Mouse (Mus musculus) thymus, adult 18-20 months (tissue): Measurements from ENCODE around the gene Meiob.

ENCODE experiments used
- DNase-seq, 2 experiments: peaks; one replicate each; pipeline ENCODE4 v3.0.0; 2022; ENCODE audit warnings: mixed read lengths in 2 of 2

Gene Meiob

DNA sequence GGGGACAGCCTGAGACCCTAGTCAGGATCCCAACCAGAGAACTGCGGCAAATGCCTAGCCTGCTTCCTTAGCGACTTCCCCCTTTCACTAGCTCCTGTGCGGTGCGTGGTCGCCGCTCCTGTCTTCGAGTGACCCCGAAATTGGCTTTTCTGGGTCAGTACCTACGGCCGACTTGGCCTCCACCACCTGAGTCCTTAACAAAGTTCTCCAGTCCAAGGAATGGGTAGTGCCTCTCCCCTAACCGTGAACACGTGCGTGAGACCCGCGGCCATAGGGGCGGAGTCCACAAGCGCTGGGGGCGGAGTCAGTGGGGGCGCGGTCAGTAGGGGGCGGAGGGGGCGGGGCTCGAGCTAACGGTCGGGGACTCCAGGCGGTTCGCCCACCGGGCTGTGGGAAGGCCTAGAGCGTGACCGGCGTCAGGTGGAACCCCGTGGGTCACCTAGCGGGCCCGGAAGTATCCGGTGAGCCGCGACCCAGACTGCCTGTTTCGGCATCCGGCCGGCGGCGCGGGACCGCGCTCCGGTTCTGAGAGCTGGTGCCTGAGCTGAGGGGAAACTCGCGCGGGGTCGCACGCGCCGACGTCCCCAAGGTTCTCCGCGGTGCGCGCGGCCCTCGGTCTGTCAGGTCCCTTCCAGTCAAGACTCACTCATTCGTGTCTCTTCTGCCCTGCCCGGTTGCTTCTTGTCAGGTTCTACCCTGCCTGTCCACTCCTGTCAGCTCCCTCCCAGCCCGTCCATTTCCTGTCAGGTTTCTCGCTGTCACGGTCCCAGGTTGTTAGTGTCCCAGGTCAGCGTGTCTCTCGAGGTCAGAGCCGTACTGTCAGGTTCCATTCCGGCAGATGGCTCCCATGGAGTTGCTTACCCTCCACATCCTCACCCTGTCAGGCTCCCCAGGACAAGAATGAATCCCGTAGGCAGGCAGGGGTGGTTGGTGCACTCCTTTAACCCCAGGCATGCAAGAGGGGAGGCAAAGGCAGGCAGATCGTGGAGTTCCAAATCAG is at the start of gene Meiob:
Gene Meiob (plus strand): TSS at position 338 of the 1,000 bp plus-strand sequence.
- DNase-seq: peak; percentile 48 to 59

DNA sequence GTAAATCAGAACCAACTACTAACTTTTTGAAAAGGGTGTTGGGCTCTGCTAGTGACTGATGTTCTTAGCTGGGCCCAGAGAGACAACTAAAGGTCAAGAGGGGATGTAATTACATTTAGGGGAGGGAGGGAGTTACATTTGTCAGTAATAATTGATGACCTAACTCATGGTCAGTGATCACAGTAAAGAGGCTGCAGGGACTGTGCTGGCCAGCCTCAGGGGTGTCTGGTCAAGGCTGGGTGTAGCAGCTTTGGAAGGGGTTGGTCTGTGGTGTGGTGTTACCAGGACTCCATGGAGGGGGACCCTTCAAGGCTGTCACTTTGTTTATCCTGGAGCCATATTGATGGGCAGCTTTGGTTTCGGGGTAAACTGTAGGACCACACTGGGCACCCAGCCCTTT is 46.7 kb upstream of the Meiob start:
- DNase-seq: no peak

DNA sequence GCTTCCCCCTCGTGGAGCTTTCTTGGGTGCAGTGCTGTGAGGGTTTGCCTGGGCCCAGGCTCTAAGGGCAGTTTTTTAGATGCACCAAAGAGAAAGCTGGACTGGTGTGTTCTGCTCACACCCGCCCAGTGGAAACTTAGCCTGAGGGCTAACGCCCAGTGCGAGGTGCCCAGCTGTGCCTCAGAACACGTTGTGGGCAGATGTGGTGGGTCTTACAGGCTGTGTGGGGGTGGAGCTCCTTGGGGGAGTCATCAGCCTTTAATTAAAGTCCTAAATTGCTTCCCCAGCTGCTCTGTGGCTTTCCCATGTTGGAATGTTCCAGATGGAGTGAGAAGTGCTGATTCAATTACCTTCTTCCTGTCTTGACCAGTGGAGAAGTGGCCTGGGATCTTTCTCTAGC is 43.0 kb upstream of the Meiob start:
- DNase-seq: no peak

DNA sequence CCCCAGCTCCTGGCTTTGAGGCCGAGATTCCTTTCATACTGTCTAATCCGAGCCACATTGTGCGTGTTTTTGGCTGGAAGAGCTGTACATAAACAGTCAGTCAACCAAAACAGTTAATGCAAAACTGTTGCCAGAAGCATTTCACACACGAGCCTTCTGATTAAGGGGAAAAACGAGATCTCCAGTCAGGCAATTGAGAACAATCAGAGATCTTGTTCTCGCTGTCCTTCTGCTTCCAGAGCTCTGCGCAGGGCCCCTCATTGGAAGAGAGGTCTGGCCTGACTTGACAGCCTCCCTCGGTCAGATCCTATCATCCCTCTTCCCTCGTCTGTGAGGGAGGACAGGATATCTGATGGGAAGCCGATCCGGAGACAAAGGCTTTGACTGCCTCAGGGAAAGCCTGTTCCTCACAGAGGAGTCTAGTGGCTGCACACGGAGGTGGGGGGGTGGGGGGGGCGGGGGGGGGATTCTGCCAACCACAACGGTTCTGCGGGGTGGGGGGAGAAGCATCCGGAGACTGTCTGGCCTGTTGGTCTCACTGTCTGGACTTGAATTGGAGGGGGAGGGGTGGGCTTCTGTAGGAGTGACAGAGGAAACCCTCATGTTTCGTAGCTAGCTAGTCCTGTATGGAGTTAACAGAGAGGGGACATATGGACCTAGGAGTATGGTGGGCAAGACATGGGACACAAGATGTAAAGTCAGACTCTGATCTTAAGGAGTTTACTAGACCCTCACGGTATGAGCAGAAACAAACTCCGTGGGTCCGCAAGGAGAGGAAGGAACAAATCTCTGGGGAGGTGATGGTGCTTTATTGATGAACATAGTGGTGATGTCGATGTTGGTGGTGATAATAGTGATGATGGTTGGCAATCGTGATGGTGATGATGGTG is 38.8 kb upstream of the Meiob start:
- no peak for DNase-seq

DNA sequence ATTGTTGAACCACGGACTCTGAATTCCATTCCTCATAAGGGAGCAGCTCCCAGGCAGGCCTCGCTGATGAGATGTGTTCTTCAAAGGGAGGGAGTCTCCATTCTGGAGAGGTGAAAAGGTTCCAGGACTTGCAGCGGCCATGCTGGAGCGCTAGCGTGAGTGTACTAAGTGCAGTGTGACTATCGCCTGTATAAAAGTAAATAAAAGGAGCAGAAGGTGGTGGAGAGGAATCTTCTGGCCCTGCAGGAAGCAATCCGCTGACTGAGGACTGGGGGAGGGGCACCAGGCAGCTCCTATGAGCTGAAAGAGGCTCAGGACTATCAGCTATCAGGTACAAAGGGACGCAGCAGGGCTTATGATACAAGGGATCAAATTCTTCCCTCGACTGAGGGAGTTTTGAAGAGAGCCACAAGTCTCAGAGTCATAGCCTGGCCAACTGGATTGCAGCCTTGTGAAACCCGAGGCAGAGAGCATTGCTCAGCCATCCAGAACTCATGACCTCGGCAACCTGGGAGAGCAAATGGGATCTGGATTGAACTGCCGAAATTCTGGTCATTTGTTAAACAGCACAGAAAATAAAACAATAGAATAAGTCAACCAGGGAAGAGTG is 37.7 kb upstream of the Meiob start:
- no peak for DNase-seq

DNA sequence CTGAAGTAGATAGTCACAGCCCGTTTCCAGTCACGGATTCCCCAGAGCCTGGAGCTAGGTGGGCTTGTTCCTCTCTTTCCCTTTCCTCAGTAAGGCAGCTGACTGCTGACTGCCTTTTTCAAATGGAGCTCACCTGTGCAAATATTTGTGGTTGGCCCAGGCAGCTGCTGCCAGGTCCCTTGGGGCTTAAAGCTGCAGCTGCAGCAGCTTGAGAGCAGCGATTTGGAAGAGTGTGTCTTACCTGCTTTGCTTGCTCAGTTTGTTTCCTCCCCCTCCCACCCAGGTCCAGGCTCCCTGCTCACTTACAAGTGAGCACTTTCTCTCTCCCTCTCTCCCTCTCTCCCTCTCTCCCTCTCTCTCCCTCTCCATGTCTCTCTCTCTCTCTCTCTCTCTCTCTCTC is 34.9 kb upstream of the Meiob start:
- DNase-seq: no peak

DNA sequence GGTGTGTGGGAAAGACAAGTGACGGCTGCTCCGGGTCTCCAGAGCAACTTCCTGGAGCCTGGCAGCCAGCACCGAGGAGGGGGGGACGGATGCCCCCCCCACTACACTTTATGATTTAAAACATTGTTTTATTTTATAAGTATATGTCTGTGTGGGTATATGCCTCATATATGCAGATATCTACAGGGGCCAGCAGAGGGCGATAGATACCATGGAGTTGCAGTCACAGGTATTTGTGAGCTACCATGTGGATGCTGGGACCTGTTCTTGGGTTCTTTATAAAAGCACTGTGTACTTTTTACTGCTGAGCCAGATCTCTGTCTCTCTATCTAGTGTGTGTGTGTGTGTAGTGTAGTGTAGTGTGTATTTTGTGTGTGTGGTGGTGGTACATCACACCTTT is 30.8 kb upstream of the Meiob start:
- DNase-seq: no peak

DNA sequence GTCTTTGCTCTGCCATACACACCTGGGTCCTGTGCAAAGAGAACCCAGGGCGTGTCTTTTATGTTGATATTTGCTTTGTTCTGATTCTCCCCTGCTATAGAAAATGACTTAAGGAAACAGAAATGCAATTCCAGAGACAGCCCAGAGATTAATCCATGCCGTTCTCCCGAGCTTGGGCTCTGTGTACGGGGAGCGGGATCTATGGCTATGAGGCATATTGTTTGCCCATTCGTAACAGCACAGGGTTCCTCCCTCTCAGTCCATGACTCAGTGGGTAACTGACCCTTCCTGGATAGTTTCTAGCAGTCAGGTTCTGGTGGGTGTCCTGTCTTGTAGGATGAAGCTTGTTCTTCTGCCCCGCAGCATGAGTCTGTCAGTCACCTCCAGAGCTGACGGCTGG is 28.9 kb upstream of the Meiob start:
- DNase-seq: no peak

DNA sequence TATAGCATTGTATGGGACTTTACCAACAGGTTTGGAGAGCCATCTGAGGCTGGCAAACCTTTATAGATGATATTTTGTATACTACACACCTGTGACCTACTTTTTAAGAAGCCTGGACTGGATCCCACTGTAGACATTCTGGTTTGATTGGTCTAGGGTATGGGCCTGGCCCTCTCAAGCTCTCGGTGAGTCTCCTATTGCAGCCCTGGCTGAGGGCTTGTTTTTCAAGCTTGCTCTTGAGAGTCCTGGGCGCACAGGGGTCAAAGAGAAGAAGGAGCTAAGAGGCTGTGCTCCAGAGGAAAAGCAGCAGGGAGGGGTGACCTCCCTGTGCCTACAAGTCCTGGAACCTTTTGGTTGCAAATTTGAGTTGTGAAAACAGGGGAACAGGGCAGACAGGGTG is 27.0 kb upstream of the Meiob start:
- no peak for DNase-seq

DNA sequence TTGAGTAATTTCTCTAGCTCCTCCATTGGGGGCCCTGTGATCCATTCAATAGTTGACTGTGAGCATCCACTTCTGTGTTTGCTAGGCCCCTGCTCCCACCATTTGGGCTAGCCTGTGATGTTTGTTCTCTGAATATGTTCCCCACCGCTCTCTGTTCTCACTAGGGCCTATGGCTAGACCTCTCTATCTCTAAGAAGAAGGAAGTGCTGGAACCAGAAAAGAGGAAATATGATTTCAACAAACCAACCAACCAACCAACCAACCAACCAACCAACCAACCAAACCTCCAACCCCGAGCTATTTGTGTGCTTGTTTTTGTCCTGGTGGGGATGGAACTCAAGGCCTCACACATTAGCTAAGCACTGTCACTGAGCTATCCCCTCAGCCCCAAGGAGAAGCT is 23.3 kb upstream of the Meiob start:
- no peak for DNase-seq

DNA sequence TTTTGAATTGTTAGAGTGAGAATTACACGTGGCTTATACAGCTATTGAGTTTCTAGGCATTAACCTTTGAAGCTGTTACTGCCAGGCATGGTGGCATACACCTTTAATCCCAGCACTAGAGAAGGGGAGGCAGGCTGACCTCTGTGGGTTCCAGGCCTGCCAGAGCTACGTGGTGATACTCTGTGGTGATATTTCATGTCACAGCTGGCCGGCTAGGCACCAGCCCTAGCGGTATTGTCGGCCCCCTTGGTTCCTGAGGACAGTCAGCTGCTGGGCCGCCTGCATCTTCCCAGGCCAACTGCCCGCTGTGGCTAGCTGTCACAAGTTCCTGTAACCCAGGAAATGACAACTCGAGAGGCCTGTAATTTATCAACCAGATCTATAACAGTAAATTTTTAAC is 11.9 kb upstream of the Meiob start:
- DNase-seq: no peak

DNA sequence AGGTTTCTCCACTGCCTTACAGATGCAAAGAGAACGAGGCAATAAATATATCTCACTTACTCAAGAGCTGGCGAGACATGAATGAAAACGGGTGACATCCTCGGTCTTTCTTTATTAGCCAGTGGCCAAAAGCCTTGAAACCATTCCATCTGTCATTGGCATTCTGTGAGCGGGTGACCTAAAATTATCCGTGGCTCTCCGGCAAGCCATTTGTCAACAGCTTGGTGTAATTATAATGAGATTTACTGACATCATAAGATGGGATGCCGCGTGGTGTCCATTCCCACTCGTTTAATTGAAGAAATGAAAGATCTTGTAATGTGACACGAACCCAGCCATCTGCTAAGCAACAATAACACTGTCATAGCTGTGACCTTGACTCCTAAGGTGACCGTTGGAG is 9.3 kb upstream of the Meiob start:
- DNase-seq: no peak

DNA sequence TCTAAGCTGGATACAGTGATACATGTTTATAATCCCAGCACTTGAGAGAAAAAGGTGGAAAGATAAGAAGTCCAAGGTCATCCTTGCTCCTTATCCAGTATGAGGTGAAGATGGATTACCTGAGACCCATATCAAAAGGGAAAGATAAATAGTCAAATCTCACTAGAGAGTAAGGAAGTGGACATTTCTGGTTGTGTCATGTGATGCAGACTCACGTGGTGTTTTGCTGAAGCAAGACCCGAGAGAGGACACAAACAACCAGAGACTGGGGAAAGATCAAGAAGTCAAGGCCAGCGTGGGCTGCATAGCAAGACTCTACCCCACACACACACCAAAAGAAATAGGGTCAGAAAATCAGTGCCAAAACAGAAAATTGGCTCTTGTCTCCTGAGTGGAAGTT is 7.1 kb upstream of the Meiob start:
- no peak for DNase-seq

DNA sequence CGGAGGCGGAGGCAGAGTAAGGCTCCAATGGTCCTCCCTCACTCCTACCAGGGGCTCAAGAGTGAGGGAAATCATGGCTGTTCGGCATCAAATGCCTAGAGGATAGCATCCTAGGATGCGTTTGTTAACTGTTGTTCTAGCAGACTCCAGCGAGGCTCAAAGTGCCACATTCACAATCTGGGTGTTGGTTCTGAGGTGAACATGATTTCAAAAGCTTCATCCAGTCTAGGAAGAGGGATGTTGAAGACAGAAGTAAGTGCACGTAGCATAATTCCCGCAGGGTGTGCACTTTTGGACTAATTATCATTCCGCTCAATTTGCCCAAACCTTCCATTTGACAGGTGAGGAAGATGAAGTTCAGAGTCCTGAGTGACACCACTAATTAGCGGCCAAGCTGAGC is 5.9 kb upstream of the Meiob start:
- no peak for DNase-seq

DNA sequence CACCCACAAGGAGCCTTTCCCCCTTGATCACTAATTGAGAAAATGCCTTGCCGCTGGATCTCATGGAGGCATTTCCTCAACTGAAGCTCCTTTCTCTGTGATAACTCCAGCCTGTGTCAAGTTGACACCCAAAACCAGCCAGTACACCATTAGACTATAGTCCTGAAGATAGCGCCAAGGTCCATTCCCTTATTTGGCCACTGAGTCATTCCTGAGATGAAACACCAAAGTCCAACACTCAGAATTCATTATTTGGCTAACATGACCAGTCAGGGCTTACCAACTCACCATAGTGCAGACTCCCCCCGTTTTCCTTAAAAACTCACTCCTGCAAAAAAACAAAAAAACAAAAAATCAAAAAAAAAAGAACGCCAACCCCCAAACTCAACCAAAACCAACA is 4.6 kb upstream of the Meiob start:
- DNase-seq: no peak

DNA sequence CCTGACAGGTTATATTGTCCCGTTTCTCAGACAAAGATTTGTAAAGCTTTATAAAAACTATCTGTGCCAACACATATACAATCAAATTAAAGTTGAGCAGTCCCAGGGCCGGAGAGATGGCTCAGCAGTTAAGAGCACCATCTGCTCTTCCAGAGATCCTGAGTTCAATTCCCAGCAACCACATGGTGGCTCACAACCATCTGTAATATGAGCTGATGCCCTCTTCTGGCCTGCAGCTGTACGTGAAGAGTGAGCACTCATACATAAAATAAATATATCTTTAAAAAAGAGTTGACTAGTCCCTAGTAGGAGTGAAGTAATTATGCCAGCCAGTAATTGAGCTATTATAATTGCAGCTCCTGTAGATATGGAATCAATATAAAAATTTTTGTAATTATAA is 3.6 kb upstream of the Meiob start:
- no peak for DNase-seq

DNA sequence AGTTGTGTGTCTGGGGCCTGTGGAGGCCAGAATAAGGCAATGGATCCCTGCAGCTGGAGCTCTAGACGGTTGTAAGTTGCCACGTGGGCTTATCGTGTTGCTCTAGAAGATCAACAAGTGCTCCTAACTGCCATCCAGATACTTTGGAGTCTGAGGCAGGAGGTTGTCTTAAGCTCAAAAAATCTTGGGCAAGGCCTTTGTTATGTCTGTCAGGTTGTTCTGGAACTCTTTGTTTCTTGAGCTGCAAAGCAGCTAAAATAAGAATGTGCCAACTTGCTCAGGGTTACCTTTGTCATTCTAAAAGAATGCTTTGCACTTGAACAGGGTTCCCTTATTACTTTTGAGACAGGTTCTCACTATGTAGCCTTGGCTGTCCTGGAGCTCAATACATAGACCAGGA is 7.1 kb downstream of the Meiob start:
- DNase-seq: no peak

DNA sequence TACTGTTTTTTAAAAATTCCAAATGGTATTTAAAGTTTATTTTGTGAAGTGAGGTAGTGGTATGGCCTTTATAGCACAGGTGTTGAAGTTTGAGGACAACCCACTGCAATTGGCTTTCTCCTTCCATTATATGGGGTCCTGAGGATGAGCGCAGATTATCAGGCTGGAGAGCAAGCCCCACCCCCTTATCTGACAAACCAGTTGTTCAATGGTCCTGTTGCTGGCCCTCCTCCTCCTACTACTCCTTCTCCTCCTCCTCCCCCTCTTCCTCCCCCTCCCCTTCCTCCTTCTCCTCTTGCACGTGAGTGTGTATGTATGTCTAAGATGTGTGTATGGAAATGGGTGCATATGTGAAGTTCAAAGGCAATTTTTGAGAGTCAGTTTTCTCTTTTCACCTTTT is 8.1 kb downstream of the Meiob start:
- no peak for DNase-seq

DNA sequence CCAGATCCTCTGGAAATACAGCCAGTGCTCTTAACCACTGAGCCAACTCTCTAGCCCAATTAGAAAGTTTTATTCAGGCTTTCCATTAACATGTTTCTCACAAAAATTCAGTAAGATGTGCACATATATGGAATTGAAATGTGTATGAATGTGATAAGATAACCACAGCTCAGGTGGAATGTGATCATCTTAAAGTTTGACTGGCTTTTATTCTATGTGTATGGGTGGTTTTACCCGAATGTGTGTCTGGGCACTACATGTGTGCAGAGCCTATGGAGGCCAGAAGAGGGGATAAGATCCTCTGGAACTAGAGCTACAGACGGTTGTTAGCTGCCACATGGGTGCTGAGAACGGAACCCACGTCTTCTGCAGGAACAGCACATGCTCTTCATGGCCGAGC is 11.2 kb downstream of the Meiob start:
- no peak for DNase-seq

DNA sequence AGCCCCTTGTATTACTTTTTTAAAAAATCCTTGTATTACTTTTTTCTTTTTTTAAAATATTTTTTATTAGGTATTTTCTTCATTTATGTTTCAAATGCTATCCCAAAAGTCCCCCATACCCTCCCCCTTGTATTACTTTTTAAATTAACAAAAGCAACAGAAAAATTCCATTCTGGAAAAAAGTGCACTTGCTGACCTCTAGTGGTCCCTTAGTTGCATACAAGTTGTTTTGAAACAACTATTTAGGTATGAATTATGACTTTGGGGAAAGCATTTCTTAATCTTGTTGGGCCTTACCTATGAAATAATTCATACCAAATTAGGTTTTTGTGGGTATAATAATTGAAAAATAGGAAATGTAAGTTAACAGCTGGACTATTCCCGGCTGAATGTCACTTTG is 13.4 kb downstream of the Meiob start:
- DNase-seq: no peak

DNA sequence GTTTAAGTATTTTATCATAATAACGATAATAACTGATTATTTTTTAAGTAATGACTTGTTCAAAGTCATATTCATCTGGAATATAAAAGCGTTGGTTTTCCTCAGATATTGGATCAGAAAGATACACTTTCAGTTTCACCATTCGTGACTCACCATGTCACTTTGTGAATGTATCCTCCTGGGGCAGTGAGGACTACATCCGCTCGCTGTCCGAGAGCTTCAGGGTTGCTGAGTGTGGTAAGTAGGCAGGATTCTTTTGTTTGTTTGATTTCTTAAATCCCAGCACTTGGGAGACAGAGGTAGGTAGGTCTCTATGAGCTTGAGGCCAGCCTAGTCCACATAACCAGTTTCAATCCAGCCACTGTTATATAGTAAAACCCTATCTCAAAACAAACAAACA is 14.1 kb downstream of the Meiob start:
- DNase-seq: no peak

DNA sequence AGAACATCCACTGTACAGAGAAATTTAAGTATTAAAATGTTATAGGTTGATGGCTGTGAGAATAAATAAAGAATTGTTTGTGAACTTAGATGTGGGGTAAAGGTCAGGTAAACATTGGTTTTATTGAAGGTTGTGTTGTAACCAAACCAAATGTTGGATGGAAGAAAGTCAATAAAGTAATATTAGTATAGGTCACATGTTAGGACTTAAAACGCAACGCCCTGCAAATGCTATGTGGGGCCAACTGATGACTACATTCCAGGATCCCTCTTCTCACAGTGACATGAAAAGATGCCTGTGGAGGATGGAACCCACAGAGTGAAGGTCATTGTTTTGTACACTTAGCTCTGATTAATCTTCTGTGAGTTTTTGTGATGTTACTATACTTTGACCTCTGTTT is 15.4 kb downstream of the Meiob start:
- no peak for DNase-seq
